Mouse (Mus musculus) limb, embryonic 10.5 days (tissue): ENCODE data around the gene Tnip1. TPM values are rescaled to one million over a fixed set of nuclear protein-coding genes. Genes with fewer than 3 reads are reported as not detected.
"Not testable (repeated sequence)": the region's sequence is repeated elsewhere in the genome, so short reads cannot be mapped to it uniquely, and the experiment has no call there.

ENCODE experiments used
- DNase-seq: peaks from one replicate; pipeline ENCODE4 v3.0.0-alpha.2; 2017; ENCODE audit warnings: low spot score
- H3K27ac ChIP-seq: fragments of 300-500 bp; sonication (generic); 2 replicates; pipeline ENCODE4 v1.5.1; 2016; ENCODE audit warnings: mild to moderate bottlenecking
- H3K27me3 ChIP-seq: fragments of 300-500 bp; sonication (generic); 2 replicates; pipeline ENCODE4 v1.6.1; 2016; ENCODE audit warnings: low read depth, mild to moderate bottlenecking; ENCODE audit not compliant: poor library complexity, severe bottlenecking
- H3K36me3 ChIP-seq: fragments of 300-500 bp; sonication (generic); 2 replicates; pipeline ENCODE4 v1.6.1; 2016; ENCODE audit warnings: mild to moderate bottlenecking, moderate library complexity
- H3K4me1 ChIP-seq: fragments of 300-500 bp; sonication (generic); 2 replicates; pipeline ENCODE4 v1.6.1; 2016
- H3K4me3 ChIP-seq: fragments of 300-500 bp; sonication (generic); 2 replicates; pipeline ENCODE4 v1.5.1; 2016; ENCODE audit warnings: mild to moderate bottlenecking, moderate library complexity
- H3K9me3 ChIP-seq: fragments of 300-500 bp; sonication (generic); replicated peaks from 2 replicates; pipeline ENCODE4 v1.6.1; 2016; ENCODE audit warnings: mild to moderate bottlenecking
- WGBS: fragments of 180-500 bp; shearing (Covaris S2); methylation state at CpG from one replicate; pipeline ENCODE4 v1.1.7; 2016; 5-methylcytosine and 5-hydroxymethylcytosine counted together
- polyA plus RNA-seq: library from polyadenylated mRNA; unstranded; fragments of >200 nt; fragmentation: Nextera tagmentation; extraction: Ambion mirVana; gene quantifications from 2 replicates; pipeline ENCODE4 v1.2.1, GENCODE M21; 2016

Tnip1 gene
- polyA plus RNA-seq, 1 experiment from 2014 or later: 14.0 TPM

DNA sequence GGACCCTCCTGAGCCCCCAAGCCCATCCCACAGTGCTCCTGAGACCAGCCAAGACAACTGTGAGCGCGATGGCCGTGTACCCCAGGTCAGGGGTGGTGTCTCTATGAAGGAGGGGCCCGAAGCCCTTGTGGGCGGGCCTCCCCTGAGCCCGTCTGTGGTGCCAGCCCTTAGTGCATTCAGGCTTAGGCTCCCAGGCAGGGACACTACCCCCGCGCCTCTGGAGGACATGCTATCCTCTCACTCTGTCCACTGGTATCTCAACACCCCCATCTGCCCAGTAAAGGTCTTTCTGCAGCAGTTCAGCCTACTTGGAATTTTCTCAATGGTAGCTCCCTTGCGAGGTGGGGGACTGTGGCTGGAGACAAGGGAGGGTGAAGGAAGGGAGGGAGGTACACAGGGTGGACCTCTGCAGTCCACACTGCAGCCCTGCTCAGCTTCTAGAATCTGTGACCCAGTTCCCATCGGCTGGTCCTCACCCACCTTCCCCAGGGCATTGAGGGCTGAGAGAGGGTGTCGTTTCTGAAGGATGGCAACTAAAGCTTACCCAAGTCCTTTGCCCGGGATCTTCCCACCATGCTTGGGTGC is 52.5 kb downstream of the Tnip1 start:
- Histone ChIP-seq H3K9me3 (no peaks in the 10 kb centered on the region), H3K4me1 (no peaks in the 10 kb centered on the region), H3K4me3 (no peak overlapping the region), H3K27me3 (no peaks in the 10 kb centered on the region), H3K27ac (no peak overlapping the region), H3K36me3 (peaks cover 41% of the 10 kb centered on the region)
- 93% methylated on average over 12 of the region's 12 CpGs for WGBS
- DNase-seq: no peak

GRCm38 (mm10) chr11:54909273-54909672 is 53.4 kb downstream of the Tnip1 start:
- H3K36me3 ChIP-seq: peaks cover 37% of the 10 kb centered on the region
- 95% methylated on average over 11 of the region's 11 CpGs for WGBS
- H3K4me3 ChIP-seq: no peak overlapping the region

DNA sequence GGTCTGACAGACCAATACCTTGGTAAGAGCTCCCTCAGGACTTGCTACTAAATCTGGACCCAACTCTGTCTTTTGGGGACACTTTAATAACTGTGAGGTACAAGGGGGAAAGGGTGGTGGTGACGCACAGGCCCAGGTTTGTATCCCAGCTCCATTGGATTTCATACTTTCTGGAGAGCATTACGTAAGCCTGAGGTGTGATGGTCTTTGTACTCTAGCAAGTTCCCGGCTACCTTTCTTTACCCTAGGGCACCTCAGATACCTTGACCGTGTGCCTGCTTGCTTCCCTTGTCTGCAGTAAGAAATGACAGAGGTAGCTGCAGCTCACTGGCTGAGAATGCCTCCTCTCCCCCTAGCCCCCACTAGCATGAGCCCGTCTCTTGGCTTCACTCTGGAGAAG is 55.5 kb downstream of the Tnip1 start:
- no peak for DNase-seq
- Histone ChIP-seq H3K4me1 (peaks cover 19% of the 10 kb centered on the region), H3K27me3 (peaks cover 14% of the 10 kb centered on the region), H3K4me3 (no peak overlapping the region), H3K9me3 (no peaks in the 10 kb centered on the region), H3K36me3 (peaks cover 27% of the 10 kb centered on the region), H3K27ac (no peak overlapping the region)
- WGBS: 93% methylated on average over 5 of the region's 5 CpGs

More at GRCm38 (mm10) chr11:54909273-54909672, 53.4 kb downstream of the Tnip1 start:
- H3K27me3 ChIP-seq: no peaks in the 10 kb centered on the region
- H3K27ac ChIP-seq: no peak overlapping the region
- no peak for DNase-seq
- no peaks in the 10 kb centered on the region for H3K9me3 ChIP-seq
- 0 out of 2 replicates have a peak, but pooled peaks cover 4% of the 10 kb centered on the region for H3K4me1 ChIP-seq

DNA sequence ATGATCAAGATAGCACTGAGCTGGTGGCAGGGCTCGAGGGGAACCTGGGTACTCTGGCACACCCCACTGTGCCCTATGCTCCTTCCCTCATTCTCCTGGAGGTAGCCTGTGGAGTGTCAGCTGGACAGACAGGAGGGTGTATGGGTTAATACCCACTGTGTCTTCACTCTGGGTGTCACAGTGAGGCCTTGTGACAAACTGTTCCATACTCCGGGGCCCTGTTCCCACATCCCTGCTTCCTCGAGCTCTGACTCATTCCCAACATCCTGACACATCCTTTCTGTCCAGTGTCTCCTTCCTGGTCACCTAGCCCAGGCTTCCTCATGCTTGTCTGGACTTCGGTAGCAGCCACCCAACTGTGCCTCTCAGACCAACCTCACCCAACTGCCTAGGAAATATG is 56.3 kb downstream of the Tnip1 start:
- peaks cover 24% of the 10 kb centered on the region for H3K36me3 ChIP-seq
- WGBS: 86% methylated on average over 4 of the region's 4 CpGs
- H3K27ac ChIP-seq: no peak overlapping the region
- DNase-seq: no peak
- no peak overlapping the region for H3K4me3 ChIP-seq
- H3K9me3 ChIP-seq: no peaks in the 10 kb centered on the region
- H3K4me1 ChIP-seq: peaks cover 19% of the 10 kb centered on the region
- peaks cover 21% of the 10 kb centered on the region for H3K27me3 ChIP-seq

GRCm38 (mm10) chr11:54905931-54906330 is 56.8 kb downstream of the Tnip1 start:
- Histone ChIP-seq H3K36me3 (peaks cover 19% of the 10 kb centered on the region), H3K4me3 (no peak overlapping the region), H3K4me1 (peaks cover 19% of the 10 kb centered on the region), H3K27ac (no peak overlapping the region), H3K27me3 (peaks cover 22% of the 10 kb centered on the region), H3K9me3 (no peaks in the 10 kb centered on the region)
- DNase-seq: no peak
- WGBS: 68% methylated on average over 4 of the region's 4 CpGs

GRCm38 (mm10) chr11:54905086-54905485 is 57.6 kb downstream of the Tnip1 start:
- DNase-seq: no peak
- Histone ChIP-seq H3K27ac (no peak overlapping the region), H3K27me3 (peaks cover 22% of the 10 kb centered on the region), H3K4me3 (no peak overlapping the region), H3K36me3 (peaks cover 14% of the 10 kb centered on the region), H3K9me3 (no peaks in the 10 kb centered on the region), H3K4me1 (peaks cover 19% of the 10 kb centered on the region)
- WGBS: 93% methylated on average over 3 of the region's 3 CpGs

DNA sequence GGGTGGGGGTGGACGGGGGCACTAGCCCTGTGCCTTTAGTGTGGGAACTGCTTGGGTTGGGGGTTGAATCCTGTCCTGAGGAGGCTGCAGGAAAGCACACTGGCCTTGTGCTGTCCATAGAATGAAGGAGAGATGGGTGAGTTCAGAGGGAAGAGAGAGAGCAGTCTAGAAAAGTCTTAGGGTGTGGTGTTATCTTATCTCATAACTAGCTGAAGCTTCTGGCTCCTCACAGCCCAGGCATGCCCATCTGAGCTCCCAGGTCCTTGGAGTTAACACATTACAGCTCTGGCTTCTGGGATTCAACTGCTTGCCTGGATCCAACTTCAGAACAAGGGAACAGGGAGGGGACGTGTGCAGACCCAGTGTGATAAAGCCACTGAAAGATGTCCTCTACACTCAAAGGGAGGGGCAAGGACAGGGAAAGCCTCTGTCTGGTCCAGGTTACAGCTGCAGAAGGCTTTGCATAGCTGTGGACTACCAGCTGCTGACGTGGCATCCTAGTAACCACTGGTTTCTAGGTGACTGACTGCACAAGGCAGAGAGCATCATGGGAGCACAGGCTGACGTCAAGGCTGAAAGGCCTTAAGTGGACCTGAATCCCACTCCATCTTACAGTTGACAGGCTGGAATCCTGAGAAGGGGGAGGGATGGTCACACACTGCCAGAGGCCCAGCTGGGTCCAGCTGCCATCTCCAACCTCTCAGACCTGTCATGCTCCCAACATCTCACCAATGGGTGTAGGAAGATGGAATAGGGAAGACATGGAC is 58.6 kb downstream of the Tnip1 start:
- WGBS: 45% methylated on average over 4 of the region's 4 CpGs
- no peak overlapping the region for H3K4me3 ChIP-seq
- H3K9me3 ChIP-seq: no peaks in the 10 kb centered on the region
- peaks cover 19% of the 10 kb centered on the region for H3K4me1 ChIP-seq
- peaks cover 22% of the 10 kb centered on the region for H3K27me3 ChIP-seq
- no peak for DNase-seq
- peaks cover 4% of the 10 kb centered on the region for H3K36me3 ChIP-seq
- no peak overlapping the region for H3K27ac ChIP-seq

DNA sequence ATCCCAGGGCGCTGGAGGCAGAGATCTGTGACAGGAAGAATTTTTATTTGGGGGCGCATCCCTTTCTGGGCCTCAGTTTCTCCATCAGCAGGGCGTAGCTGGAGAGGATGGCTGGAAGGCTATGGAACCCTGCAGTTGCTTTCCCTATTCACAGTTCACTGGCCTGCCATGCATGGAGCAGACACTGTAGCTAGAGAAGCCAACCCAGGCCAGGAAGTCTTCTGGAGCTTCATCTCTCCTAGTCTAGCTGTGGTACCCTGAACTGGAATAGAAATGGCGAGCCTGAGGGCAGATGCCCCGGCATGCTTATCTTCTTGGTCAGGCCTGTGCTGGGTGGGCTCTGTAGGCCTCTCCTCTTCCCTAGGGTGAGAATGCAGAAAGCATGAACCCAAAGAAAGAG is 59.4 kb downstream of the Tnip1 start:
- DNase-seq: no peak
- H3K9me3 ChIP-seq: no peaks in the 10 kb centered on the region
- no peaks in the 10 kb centered on the region for H3K36me3 ChIP-seq
- H3K27ac ChIP-seq: peak overlapping the region; percentile 66; the same call in 1 of the 2 replicates
- H3K4me1 ChIP-seq: peaks cover 19% of the 10 kb centered on the region
- peaks cover 22% of the 10 kb centered on the region for H3K27me3 ChIP-seq
- H3K4me3 ChIP-seq: peak overlapping the region; percentile 63
- 70% methylated on average over 5 of the region's 5 CpGs for WGBS

GRCm38 (mm10) chr11:54902333-54903323 is 60.1 kb downstream of the Tnip1 start, which contains the start of gene Gpx3:
Gpx3 (plus strand) TSS chr11:54902453.
- Histone ChIP-seq H3K36me3 (no peaks in the 10 kb centered on the region), H3K27me3 (peaks cover 22% of the 10 kb centered on the region), H3K9me3 (no peaks in the 10 kb centered on the region), H3K27ac (peak within 1 kb of the TSS; percentile 66), H3K4me1 (peaks cover 21% of the 10 kb centered on the region), H3K4me3 (peak within 1 kb of the TSS; percentile 63)
- 17% methylated on average over 45 of the region's 45 CpGs for WGBS
- DNase-seq: peak; percentile 79

DNA sequence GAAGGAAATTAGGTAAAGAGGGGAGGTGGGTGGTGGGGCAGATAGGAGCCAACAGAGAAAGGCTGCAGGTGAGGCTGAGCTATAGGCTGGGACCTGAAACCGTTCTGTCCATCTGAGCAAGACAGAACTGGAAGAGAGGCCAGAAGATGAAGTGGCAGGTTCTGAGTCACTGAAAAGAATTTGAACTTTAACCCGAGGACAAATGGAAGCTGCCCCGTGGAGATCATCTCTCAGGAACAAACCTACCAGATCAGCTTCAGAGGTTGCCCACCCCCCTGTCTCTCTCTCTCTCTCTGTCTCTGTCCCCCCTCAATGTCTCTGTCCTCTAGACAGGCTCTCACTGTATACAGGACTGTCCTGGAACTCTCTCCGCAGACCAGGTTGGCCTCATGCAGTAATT is 63.1 kb downstream of the Tnip1 start:
- DNase-seq: no peak
- Histone ChIP-seq H3K27ac (no peak overlapping the region), H3K4me1 (peaks cover 26% of the 10 kb centered on the region), H3K36me3 (no peaks in the 10 kb centered on the region), H3K9me3 (no peaks in the 10 kb centered on the region), H3K27me3 (peaks cover 22% of the 10 kb centered on the region), H3K4me3 (no peak overlapping the region)
- WGBS: 72% methylated on average over 4 of the region's 4 CpGs

DNA sequence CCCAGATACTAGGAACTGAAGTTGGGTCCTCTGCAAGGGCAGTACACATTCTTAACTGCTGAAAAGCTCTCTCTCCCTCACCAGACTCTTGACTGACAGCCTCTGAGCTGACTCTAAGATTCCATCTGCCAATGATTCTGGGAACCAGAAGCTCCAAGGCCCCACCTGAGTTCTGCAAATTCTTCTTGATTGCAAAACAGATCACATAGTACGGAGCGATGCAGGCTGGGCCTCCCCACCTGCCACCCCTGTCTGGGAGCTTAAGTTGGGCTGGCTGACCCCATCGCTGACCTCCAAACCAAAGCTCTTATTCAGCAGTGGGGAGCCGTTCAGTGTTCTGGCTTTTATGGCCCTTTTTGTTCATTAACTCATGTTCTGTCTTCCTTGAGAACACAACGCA is 65.2 kb downstream of the Tnip1 start:
- Histone ChIP-seq H3K4me3 (no peak overlapping the region), H3K27ac (no peak overlapping the region), H3K4me1 (peaks cover 9% of the 10 kb centered on the region), H3K9me3 (no peaks in the 10 kb centered on the region), H3K36me3 (no peaks in the 10 kb centered on the region), H3K27me3 (peaks cover 11% of the 10 kb centered on the region; the same call in 1 of the 2 replicates)
- DNase-seq: no peak
- 53% methylated on average over 5 of the region's 5 CpGs for WGBS

- H3K27ac ChIP-seq, H3K36me3 ChIP-seq, H3K4me3 ChIP-seq, H3K4me1 ChIP-seq, H3K9me3 ChIP-seq, DNase-seq: not testable (repeated sequence)
- H3K27me3 ChIP-seq: peaks cover 12% of the 10 kb centered on the region
- WGBS: 88% methylated on average over 3 of the region's 3 CpGs
These were observed 66.1 kb downstream of the Tnip1 start for GRCm38 (mm10) chr11:54896646-54897045.
